Mouse (Mus musculus) limb, embryonic 14.5 days (tissue): Measurements from ENCODE around the gene Pjvk. TPM values are rescaled to one million over a fixed set of nuclear protein-coding genes. Genes with fewer than 3 reads are reported as not detected.

Experiments
- ATAC-seq: fragments of 200-750 bp; cut with Nextera tagmentation; 2 replicates; pipeline ENCODE4 v1.8.0; 2017; ENCODE audit warnings: low read depth, moderate number of reproducible peaks, moderate TSS enrichment; ENCODE audit not compliant: low FRiP score
- DNase-seq: peaks from one replicate; pipeline ENCODE4 v3.0.0-alpha.2; 2015; ENCODE audit warnings: low spot score
- H3K27ac ChIP-seq: fragments of 300-500 bp; sonication (generic); replicated peaks from 2 replicates; pipeline ENCODE4 v1.5.1; 2014; ENCODE audit warnings: low read depth, mild to moderate bottlenecking, low read length, moderate library complexity, mixed read lengths
- H3K27me3 ChIP-seq: fragments of 300-500 bp; sonication (generic); 2 replicates; pipeline ENCODE4 v1.6.1; 2014; ENCODE audit warnings: low read length, mixed read lengths; ENCODE audit not compliant: control insufficient read depth, insufficient read depth
- H3K36me3 ChIP-seq: fragments of 300-500 bp; sonication (generic); 2 replicates; pipeline ENCODE4 v1.6.1; 2014; ENCODE audit warnings: mild to moderate bottlenecking, low read length, moderate library complexity, mixed read lengths; ENCODE audit not compliant: control insufficient read depth, insufficient read depth
- H3K4me1 ChIP-seq: fragments of 300-500 bp; sonication (generic); 2 replicates; pipeline ENCODE4 v1.6.1; 2014; ENCODE audit warnings: antibody characterized with exemption, low read length, mixed read lengths; ENCODE audit not compliant: control insufficient read depth, insufficient read depth
- H3K4me2 ChIP-seq: fragments of 300-500 bp; sonication (generic); replicated peaks from 2 replicates; pipeline ENCODE4 v1.6.1; 2014; ENCODE audit warnings: low read depth, mild to moderate bottlenecking, low read length, moderate library complexity; ENCODE audit not compliant: severe bottlenecking
- H3K4me3 ChIP-seq: fragments of 300-500 bp; sonication (generic); replicated peaks from 2 replicates; pipeline ENCODE4 v1.5.1; 2014; ENCODE audit warnings: low read length
- H3K9ac ChIP-seq: fragments of 300-500 bp; sonication (generic); 2 replicates; pipeline ENCODE4 v1.6.1; 2014; ENCODE audit warnings: mild to moderate bottlenecking, low read depth, low read length, moderate library complexity; ENCODE audit not compliant: severe bottlenecking
- H3K9me3 ChIP-seq: fragments of 300-500 bp; sonication (generic); 2 replicates; pipeline ENCODE4 v1.6.1; 2016; ENCODE audit warnings: low read length; ENCODE audit not compliant: control insufficient read depth
- POLR2A ChIP-seq: fragments of 200-500 bp; IDR thresholded peaks from 2 replicates; pipeline ENCODE4 v1.8.0; 2012; ENCODE audit warnings: inconsistent platforms, mild to moderate bottlenecking, moderate library complexity, borderline replicate concordance; ENCODE audit not compliant: insufficient read depth, insufficient read length; ENCODE audit errors: extremely low read depth
- WGBS: fragments of 180-500 bp; shearing (Covaris S2); extraction: QIAGEN DNeasy Blood & Tissue Kit; methylation state at CpG from one replicate; pipeline ENCODE4 v1.1.7; 2014; 5-methylcytosine and 5-hydroxymethylcytosine counted together
- polyA plus RNA-seq, 2 experiments: library from polyadenylated mRNA; depleted of rRNA in 1 of 2; stranded (reverse) in 1 of 2; unstranded in 1 of 2; fragments of >200 nt; fragmentation: Nextera tagmentation in 1 of 2; extraction: Ambion mirVana in 1 of 2; gene quantifications; 2 replicates each; pipeline versions ENCODE4 v1.2.1 to v1.2.3; 2012 to 2014

Pjvk gene
- polyA plus RNA-seq, 2 experiments: 0.83 TPM; not detected in 1

DNA sequence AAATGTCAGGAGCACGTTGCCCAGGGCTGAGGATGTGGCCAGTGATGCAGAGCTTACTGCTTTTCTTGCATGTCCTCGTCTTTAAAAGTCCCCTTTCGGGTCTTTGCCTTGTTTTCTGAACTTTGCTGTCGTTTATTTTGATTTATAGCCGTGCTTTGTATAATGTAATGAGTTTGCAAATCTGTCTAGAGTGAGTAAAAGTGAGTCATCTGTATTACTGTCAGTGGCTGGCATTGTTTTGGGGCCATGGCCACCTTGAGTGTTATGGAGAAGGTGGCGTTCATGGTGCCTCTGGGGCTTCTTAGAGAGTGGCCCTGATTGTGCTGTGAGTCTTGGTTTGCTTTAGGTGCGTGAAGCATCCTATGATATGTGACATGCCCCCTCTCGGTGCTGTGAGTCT lies 34.0 kb downstream of the Pjvk start:
- Histone ChIP-seq H3K27me3 (no peaks in the 10 kb centered on the region), H3K27ac (no peak overlapping the region), H3K36me3 (peaks cover 60% of the 10 kb centered on the region), H3K4me1 (no peaks in the 10 kb centered on the region), H3K9me3 (no peaks in the 10 kb centered on the region), H3K4me3 (no peak overlapping the region), H3K4me2 (no peak overlapping the region), H3K9ac (no peak overlapping the region)
- DNase-seq: no peak
- TF ChIP-seq POLR2A: no peak
- WGBS: 92% methylated on average over 8 of the region's 8 CpGs
- no peak for ATAC-seq

DNA sequence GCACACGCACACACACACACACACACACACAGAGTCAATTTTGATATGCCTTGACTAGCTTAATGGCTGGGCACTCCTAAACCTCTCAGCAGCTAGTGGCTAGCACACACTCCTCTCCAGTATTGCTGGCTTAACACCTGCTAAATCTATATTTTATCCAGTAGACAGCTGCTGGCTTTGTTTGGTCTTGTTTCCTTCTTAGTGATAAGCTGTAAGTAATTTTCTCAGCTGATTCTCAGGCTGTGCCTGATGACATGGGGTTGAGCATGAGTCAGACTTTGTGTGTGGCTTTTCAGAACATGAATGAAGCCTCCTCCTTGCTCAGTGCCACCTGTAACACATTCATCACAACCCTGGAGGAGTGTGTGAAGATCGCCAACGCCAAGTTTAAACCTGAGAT lies 38.7 kb downstream of the Pjvk start:
- no peak for DNase-seq
- H3K27ac ChIP-seq: no peak overlapping the region
- H3K4me3 ChIP-seq: no peak overlapping the region
- no peak for TF ChIP-seq POLR2A
- no peaks in the 10 kb centered on the region for H3K4me1 ChIP-seq
- WGBS: 89% methylated on average over 3 of the region's 3 CpGs
- peaks cover 78% of the 10 kb centered on the region for H3K36me3 ChIP-seq
- H3K9ac ChIP-seq: no peak overlapping the region
- no peak; the same call in 1 of the 2 replicates for ATAC-seq
- H3K9me3 ChIP-seq: no peaks in the 10 kb centered on the region
- no peak overlapping the region for H3K4me2 ChIP-seq
- no peaks in the 10 kb centered on the region for H3K27me3 ChIP-seq

DNA sequence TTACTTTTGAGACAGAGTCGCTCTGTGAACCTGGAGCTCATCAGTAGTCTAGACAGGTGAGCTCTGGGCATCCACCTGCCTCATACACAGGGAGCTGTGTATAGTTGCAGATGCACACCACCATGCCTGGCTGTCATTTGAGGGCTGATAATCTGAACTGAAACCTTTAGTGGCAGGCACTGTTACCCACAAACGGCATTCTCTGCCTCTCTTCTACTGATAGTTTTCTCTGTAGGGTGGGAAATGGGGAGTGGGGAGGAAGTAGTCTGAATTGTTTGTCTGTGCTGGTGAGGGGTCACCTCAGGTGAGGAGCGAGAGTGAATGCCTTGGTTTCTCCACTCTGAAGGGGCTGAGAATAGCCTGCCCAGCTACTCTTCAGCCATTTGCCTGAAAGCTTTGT lies 39.3 kb downstream of the Pjvk start:
- no peak overlapping the region for H3K4me3 ChIP-seq
- TF ChIP-seq POLR2A: no peak
- no peaks in the 10 kb centered on the region for H3K4me1 ChIP-seq
- peaks cover 78% of the 10 kb centered on the region for H3K36me3 ChIP-seq
- H3K4me2 ChIP-seq: no peak overlapping the region
- no peak overlapping the region for H3K9ac ChIP-seq
- DNase-seq (no peak), ATAC-seq (no peak)
- no peaks in the 10 kb centered on the region for H3K27me3 ChIP-seq
- H3K9me3 ChIP-seq: no peaks in the 10 kb centered on the region
- H3K27ac ChIP-seq: no peak overlapping the region
- WGBS: 80% methylated on average over 3 of the region's 3 CpGs

DNA sequence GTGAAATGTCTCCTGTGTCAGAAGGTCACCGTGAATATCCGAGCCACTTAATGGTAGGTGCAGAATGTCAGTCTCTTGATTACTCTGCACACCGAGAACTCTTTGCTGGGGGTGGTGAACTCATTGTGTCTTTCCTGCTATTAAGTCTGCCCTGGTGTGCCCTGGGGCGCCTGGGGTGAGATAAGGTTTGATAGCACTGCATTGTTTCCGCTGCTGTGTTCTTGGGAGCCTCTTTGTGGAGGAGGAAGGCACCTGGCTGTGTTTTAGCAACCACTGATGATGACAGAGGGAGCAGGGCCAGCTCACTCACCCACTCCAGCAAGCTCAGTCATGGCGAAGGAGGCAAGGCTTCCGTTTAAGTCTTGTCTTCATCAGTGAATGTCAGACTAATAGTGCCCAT lies 39.9 kb downstream of the Pjvk start:
- 66% methylated on average over 7 of the region's 7 CpGs for WGBS
- peaks cover 78% of the 10 kb centered on the region for H3K36me3 ChIP-seq
- no peak overlapping the region for H3K4me2 ChIP-seq
- H3K4me3 ChIP-seq: no peak overlapping the region
- H3K4me1 ChIP-seq: no peaks in the 10 kb centered on the region
- H3K9me3 ChIP-seq: no peaks in the 10 kb centered on the region
- ATAC-seq (no peak), DNase-seq (no peak)
- H3K9ac ChIP-seq: no peak overlapping the region
- no peaks in the 10 kb centered on the region for H3K27me3 ChIP-seq
- TF ChIP-seq POLR2A: no peak
- no peak overlapping the region for H3K27ac ChIP-seq

DNA sequence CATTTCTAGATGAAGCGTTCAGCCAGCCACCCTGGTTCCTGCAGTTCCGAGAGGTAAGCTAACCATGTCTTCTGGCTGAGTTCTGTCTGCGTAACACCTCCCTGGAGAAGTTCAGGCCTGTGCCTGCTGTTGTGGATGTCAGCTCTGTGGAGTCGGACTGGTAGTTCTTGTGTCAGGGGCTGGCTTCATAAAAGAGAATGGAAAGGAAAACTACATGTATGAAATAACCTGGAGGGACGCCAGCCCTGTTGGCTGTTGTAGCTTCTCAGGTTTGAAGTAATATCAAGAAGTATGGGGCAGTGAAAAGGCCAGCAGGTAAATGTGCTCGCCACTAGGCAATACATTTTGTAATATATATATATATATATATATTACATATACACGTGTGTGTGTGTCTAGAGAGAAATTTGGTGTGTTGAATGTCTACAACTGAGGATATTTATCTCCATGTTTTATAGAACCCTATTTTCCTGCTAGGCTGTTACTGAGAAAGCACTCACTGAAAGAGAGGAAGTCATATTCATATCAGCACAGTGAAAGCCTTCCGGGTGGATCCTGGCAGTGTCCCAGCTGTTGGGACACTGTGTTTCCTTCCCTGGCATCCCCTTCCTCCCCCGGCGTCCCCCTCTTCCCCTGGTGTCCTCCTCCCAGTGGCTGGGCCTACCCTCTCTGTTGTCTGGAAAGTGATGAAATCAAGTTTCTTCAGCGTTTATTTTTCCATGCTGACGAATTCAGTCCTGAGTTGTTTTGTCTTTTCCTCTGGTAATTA lies 42.3 kb downstream of the Pjvk start:
- DNase-seq: no peak
- H3K4me1 ChIP-seq: no peaks in the 10 kb centered on the region
- H3K36me3 ChIP-seq: peaks cover 87% of the 10 kb centered on the region

More for the DNA sequence above, 42.3 kb downstream of the Pjvk start:
- 85% methylated on average over 12 of the region's 12 CpGs for WGBS
- ATAC-seq: no peak
- Histone ChIP-seq H3K27me3 (no peaks in the 10 kb centered on the region), H3K4me3 (no peak overlapping the region), H3K27ac (no peak overlapping the region), H3K4me2 (no peak overlapping the region), H3K9ac (no peak overlapping the region), H3K9me3 (no peaks in the 10 kb centered on the region)
- no peak for TF ChIP-seq POLR2A
